In genomic region chr13:54301677-54302076, GRCm38 (mm10) we compare ENCODE assay signal across 8 mouse cellular contexts.
DNase-seq lines count a peak whose midpoint lies in the region; ATAC-seq lines count a peak whose summit lies in the region.

No protein-coding gene starts in this region.

- no peaks in the 10 kb centered on the region for H3K9me3 ChIP-seq in kidney, embryonic 16.5 days (ENCODE audit: low read length)
- no peaks in the 10 kb centered on the region for H3K9me3 ChIP-seq in embryonic facial prominence, embryonic 10.5 days
- no peaks in the 10 kb centered on the region for H3K9me3 ChIP-seq in midbrain, embryonic 15.5 days

- no peaks in the 10 kb centered on the region for H3K27me3 ChIP-seq in kidney, embryonic 16.5 days (ENCODE audit: insufficient read depth, low read length)
- peaks cover 12% of the 10 kb centered on the region for H3K27me3 ChIP-seq in embryonic facial prominence, embryonic 10.5 days (replicated peaks; ENCODE audit: low read depth, poor library complexity, severe bottlenecking)
- no peaks in the 10 kb centered on the region for H3K27me3 ChIP-seq in midbrain, embryonic 15.5 days (replicated peaks)

- no peak overlapping the region for H3K9ac ChIP-seq in kidney, embryonic 16.5 days (replicated peaks; ENCODE audit: low read length)
- H3K9ac ChIP-seq in midbrain, embryonic 15.5 days = peak overlapping the region; percentile 95; the same call in 1 of the 2 replicates

- peaks cover 17% of the 10 kb centered on the region for H3K4me1 ChIP-seq in kidney, embryonic 16.5 days (ENCODE audit: insufficient read depth, low read length)
- H3K4me1 ChIP-seq in embryonic facial prominence, embryonic 10.5 days = peaks cover 30% of the 10 kb centered on the region
- H3K4me1 ChIP-seq in midbrain, embryonic 15.5 days = peaks cover 38% of the 10 kb centered on the region

- ATAC-seq in kidney, embryonic 16.5 days (ENCODE audit: low FRiP score, low TSS enrichment) = no peak
- no peak for ATAC-seq in midbrain, embryonic 15.5 days (replicated peaks)

- intact Hi-C loops in heart, postnatal 10 days (cut with DNase I) = loop anchor here (2.0 to 5.0 kb wide), 3 partner anchors 21 to 71 kb away; partner anchors contain the start of gene Cplx2

- no peak overlapping the region for H3K4me3 ChIP-seq in kidney, embryonic 16.5 days (ENCODE audit: low read length)
- peak overlapping the region; percentile 92 for H3K4me3 ChIP-seq in embryonic facial prominence, embryonic 10.5 days
- H3K4me3 ChIP-seq in midbrain, embryonic 15.5 days = 0 out of 2 replicates have a peak overlapping the region, but pooled peaks have one; percentile 60

- peak overlapping the region; percentile 96 for H3K4me2 ChIP-seq in kidney, embryonic 16.5 days (replicated peaks; ENCODE audit: low read depth, low read length)
- H3K4me2 ChIP-seq in midbrain, embryonic 15.5 days = peak overlapping the region; percentile 88

- no peak overlapping the region for H3K27ac ChIP-seq in kidney, embryonic 16.5 days (ENCODE audit: low read length)
- 0 out of 2 replicates have a peak overlapping the region, but pooled peaks have one; percentile 99 for H3K27ac ChIP-seq in embryonic facial prominence, embryonic 10.5 days (replicated peaks)
- H3K27ac ChIP-seq in midbrain, embryonic 15.5 days = no peak overlapping the region

- no peaks in the 10 kb centered on the region for H3K36me3 ChIP-seq in kidney, embryonic 16.5 days (ENCODE audit: insufficient read depth, low read length)
- no peaks in the 10 kb centered on the region for H3K36me3 ChIP-seq in embryonic facial prominence, embryonic 10.5 days (replicated peaks)
- H3K36me3 ChIP-seq in midbrain, embryonic 15.5 days (replicated peaks) = no peaks in the 10 kb centered on the region

- DNase-seq in kidney, adult 8-10 months = no peak
- DNase-seq in embryonic facial prominence, embryonic 10.5 days (ENCODE audit: low spot score) = no peak
- peak; percentile 37 for DNase-seq in heart, postnatal 10 days
- no peak for DNase-seq in B cell, adult 2 months
- DNase-seq in spleen, postnatal 14 days (ENCODE audit: low spot score in 2 of 2) = no peak
- no peak for DNase-seq in right cerebral cortex, postnatal 25 days

- 25% methylated on average over 6 of the region's 6 CpGs for WGBS in kidney, embryonic 16.5 days
- 48% methylated on average over 6 of the region's 6 CpGs for WGBS in embryonic facial prominence, embryonic 10.5 days
- 40% methylated on average over 6 of the region's 6 CpGs for WGBS in midbrain, embryonic 15.5 days

Comparison
In these comparisons a context has a peak if more than half of its experiments do, and no peak if none do; other contexts are left out.
1. DNase-seq: peak in heart, postnatal 10 days (2 of 2); none in kidney, adult 8-10 months (0 of 2), embryonic facial prominence, embryonic 10.5 days (single experiment), B cell, adult 2 months (0 of 2), spleen, postnatal 14 days (0 of 2) and right cerebral cortex, postnatal 25 days (single experiment).